Mouse (Mus musculus): ENCODE measurements around the gene Prss38. TPM values are rescaled to one million over a fixed set of nuclear protein-coding genes. Genes with fewer than 3 reads are reported as not detected.

Gene Prss38
- total and polyA plus RNA-seq, 2 experiments = not detected

- TF ChIP-seq POLR2A (IDR thresholded peaks at IDR 0.05; ENCODE audit: extremely low read depth, insufficient read depth, low read length) (no peak), CTCF (IDR thresholded peaks at IDR 0.05; ENCODE audit: low read depth, low read length) (no peak)
- no peaks in the 10 kb centered on the region for H3K27me3 ChIP-seq (ENCODE audit: control insufficient read depth, insufficient read depth, low read length)
- H3K4me3 ChIP-seq (ENCODE audit: insufficient read depth, low read depth, low read length) = no peak overlapping the region
- H3K36me3 ChIP-seq (ENCODE audit: control insufficient read depth, insufficient read depth, low read length) = no peaks in the 10 kb centered on the region
- 73% methylated on average over 16 of the region's 16 CpGs for WGBS
- no peak for DNase-seq (ENCODE audit: extremely low read depth, low read depth, low spot score)
- H3K79me2 ChIP-seq (ENCODE audit: control insufficient read depth, insufficient read depth, low read length) = no peaks in the 10 kb centered on the region
- H3K4me1 ChIP-seq (ENCODE audit: control insufficient read depth, insufficient read depth, low read length) = no peaks in the 10 kb centered on the region
- no peak overlapping the region for H3K27ac ChIP-seq (replicated peaks; ENCODE audit: insufficient read depth, low read depth, low read length)
- no peak overlapping the region for H3K9ac ChIP-seq (ENCODE audit: low read depth, low read length)
Observed at GRCm38 (mm10) chr11:59331167-59331869, 44.1 kb downstream of the Prss38 start.

GRCm38 (mm10) chr11:59330560-59330959 lies 44.9 kb downstream of the Prss38 start:
- TF ChIP-seq POLR2A (IDR thresholded peaks at IDR 0.05; ENCODE audit: extremely low read depth, insufficient read depth, low read length) = no peak
- TF ChIP-seq CTCF (IDR thresholded peaks at IDR 0.05; ENCODE audit: low read depth, low read length) = peak; percentile 84
- no peak overlapping the region for H3K9ac ChIP-seq (ENCODE audit: low read depth, low read length)
- DNase-seq (ENCODE audit: extremely low read depth, low read depth, low spot score) = peak; percentile 23
- no peaks in the 10 kb centered on the region for H3K36me3 ChIP-seq (ENCODE audit: control insufficient read depth, insufficient read depth, low read length)
- H3K79me2 ChIP-seq (ENCODE audit: control insufficient read depth, insufficient read depth, low read length) = no peaks in the 10 kb centered on the region
- H3K27me3 ChIP-seq (ENCODE audit: control insufficient read depth, insufficient read depth, low read length) = no peaks in the 10 kb centered on the region
- no peaks in the 10 kb centered on the region for H3K4me1 ChIP-seq (ENCODE audit: control insufficient read depth, insufficient read depth, low read length)
- H3K4me3 ChIP-seq (ENCODE audit: insufficient read depth, low read depth, low read length) = no peak overlapping the region
- 48% methylated on average over 5 of the region's 5 CpGs for WGBS
- no peak overlapping the region for H3K27ac ChIP-seq (replicated peaks; ENCODE audit: insufficient read depth, low read depth, low read length)

GRCm38 (mm10) chr11:59329616-59330015 lies 45.8 kb downstream of the Prss38 start:
- Histone ChIP-seq H3K79me2 (ENCODE audit: control insufficient read depth, insufficient read depth, low read length) (no peaks in the 10 kb centered on the region), H3K27ac (replicated peaks; ENCODE audit: insufficient read depth, low read depth, low read length) (no peak overlapping the region), H3K27me3 (ENCODE audit: control insufficient read depth, insufficient read depth, low read length) (no peaks in the 10 kb centered on the region), H3K9ac (ENCODE audit: low read depth, low read length) (no peak overlapping the region), H3K4me3 (ENCODE audit: insufficient read depth, low read depth, low read length) (no peak overlapping the region), H3K36me3 (ENCODE audit: control insufficient read depth, insufficient read depth, low read length) (no peaks in the 10 kb centered on the region), H3K4me1 (ENCODE audit: control insufficient read depth, insufficient read depth, low read length) (no peaks in the 10 kb centered on the region)
- TF ChIP-seq POLR2A (IDR thresholded peaks at IDR 0.05; ENCODE audit: extremely low read depth, insufficient read depth, low read length) (no peak), CTCF (IDR thresholded peaks at IDR 0.05; ENCODE audit: low read depth, low read length) (no peak)
- DNase-seq (ENCODE audit: extremely low read depth, low read depth, low spot score) = no peak
- 92% methylated on average over 6 of the region's 6 CpGs for WGBS

- TF ChIP-seq CTCF (IDR thresholded peaks at IDR 0.05; ENCODE audit: low read depth, low read length) (no peak), POLR2A (IDR thresholded peaks at IDR 0.05; ENCODE audit: extremely low read depth, insufficient read depth, low read length) (no peak)
- H3K4me3 ChIP-seq (ENCODE audit: insufficient read depth, low read depth, low read length) = no peak overlapping the region
- DNase-seq (ENCODE audit: extremely low read depth, low read depth, low spot score) = no peak
- H3K9ac ChIP-seq (ENCODE audit: low read depth, low read length) = no peak overlapping the region
- 91% methylated on average over 18 of the region's 18 CpGs for WGBS
- H3K27ac ChIP-seq (replicated peaks; ENCODE audit: insufficient read depth, low read depth, low read length) = no peak overlapping the region
- no peaks in the 10 kb centered on the region for H3K79me2 ChIP-seq (ENCODE audit: control insufficient read depth, insufficient read depth, low read length)
- no peaks in the 10 kb centered on the region for H3K4me1 ChIP-seq (ENCODE audit: control insufficient read depth, insufficient read depth, low read length)
- no peaks in the 10 kb centered on the region for H3K36me3 ChIP-seq (ENCODE audit: control insufficient read depth, insufficient read depth, low read length)
- no peaks in the 10 kb centered on the region for H3K27me3 ChIP-seq (ENCODE audit: control insufficient read depth, insufficient read depth, low read length)
Observed at GRCm38 (mm10) chr11:59327625-59328024, 47.8 kb downstream of the Prss38 start.

- H3K4me3 ChIP-seq (ENCODE audit: insufficient read depth, low read depth, low read length) = no peak overlapping the region
- DNase-seq (ENCODE audit: extremely low read depth, low read depth, low spot score) = no peak
- no peaks in the 10 kb centered on the region for H3K4me1 ChIP-seq (ENCODE audit: control insufficient read depth, insufficient read depth, low read length)
- TF ChIP-seq POLR2A (IDR thresholded peaks at IDR 0.05; ENCODE audit: extremely low read depth, insufficient read depth, low read length) = no peak
- no peak for TF ChIP-seq CTCF (IDR thresholded peaks at IDR 0.05; ENCODE audit: low read depth, low read length)
- H3K27me3 ChIP-seq (ENCODE audit: control insufficient read depth, insufficient read depth, low read length) = no peaks in the 10 kb centered on the region
- H3K27ac ChIP-seq (replicated peaks; ENCODE audit: insufficient read depth, low read depth, low read length) = no peak overlapping the region
- H3K36me3 ChIP-seq (ENCODE audit: control insufficient read depth, insufficient read depth, low read length) = no peaks in the 10 kb centered on the region
- no peak overlapping the region for H3K9ac ChIP-seq (ENCODE audit: low read depth, low read length)
- H3K79me2 ChIP-seq (ENCODE audit: control insufficient read depth, insufficient read depth, low read length) = no peaks in the 10 kb centered on the region
- 70% methylated on average over 5 of the region's 5 CpGs for WGBS
Observed at GRCm38 (mm10) chr11:59324777-59325176, 50.7 kb downstream of the Prss38 start.

GRCm38 (mm10) chr11:59322988-59323387 lies 52.5 kb downstream of the Prss38 start:
- DNase-seq (ENCODE audit: extremely low read depth, low read depth, low spot score) = no peak
- TF ChIP-seq CTCF (IDR thresholded peaks at IDR 0.05; ENCODE audit: low read depth, low read length) = no peak
- no peak for TF ChIP-seq POLR2A (IDR thresholded peaks at IDR 0.05; ENCODE audit: extremely low read depth, insufficient read depth, low read length)
- Histone ChIP-seq H3K4me1 (ENCODE audit: control insufficient read depth, insufficient read depth, low read length) (no peaks in the 10 kb centered on the region), H3K36me3 (ENCODE audit: control insufficient read depth, insufficient read depth, low read length) (no peaks in the 10 kb centered on the region), H3K27ac (replicated peaks; ENCODE audit: insufficient read depth, low read depth, low read length) (no peak overlapping the region), H3K79me2 (ENCODE audit: control insufficient read depth, insufficient read depth, low read length) (no peaks in the 10 kb centered on the region), H3K9ac (ENCODE audit: low read depth, low read length) (no peak overlapping the region), H3K27me3 (ENCODE audit: control insufficient read depth, insufficient read depth, low read length) (no peaks in the 10 kb centered on the region), H3K4me3 (ENCODE audit: insufficient read depth, low read depth, low read length) (no peak overlapping the region)
- 85% methylated on average over 3 of the region's 3 CpGs for WGBS

Other genes starting within 250 kb of the Prss38 start
- gene Obscn, start 239.3 kb downstream of the Prss38 start, total RNA-seq (2014; rRNA removed) = 0.07 and 0.83 TPM in 2 replicates
- gene Obscn, start 239.3 kb downstream of the Prss38 start, polyA plus RNA-seq (2012; rRNA removed) = 0.02 and 0.07 TPM in 2 replicates
- 5.3 and 6.4 TPM in 2 replicates for gene Iba57, start 211.9 kb downstream of the Prss38 start, total RNA-seq (2014; rRNA removed)
- 6.8 and 7.3 TPM in 2 replicates for gene Iba57, start 211.9 kb downstream of the Prss38 start, polyA plus RNA-seq (2012; rRNA removed)
- gene Gjc2, start 192.4 kb downstream of the Prss38 start, total RNA-seq (2014; rRNA removed) = 0.40 and 0.46 TPM in 2 replicates
- 0.66 and 0.76 TPM in 2 replicates for gene Gjc2, start 192.4 kb downstream of the Prss38 start, polyA plus RNA-seq (2012; rRNA removed)
- gene Guk1, start 183.4 kb downstream of the Prss38 start, total RNA-seq (2014; rRNA removed) = 46.2 and 48.3 TPM in 2 replicates
- gene Guk1, start 183.4 kb downstream of the Prss38 start, polyA plus RNA-seq (2012; rRNA removed) = 48.7 and 69.7 TPM in 2 replicates
- gene Mrpl55, start 173.2 kb downstream of the Prss38 start, total RNA-seq (2014; rRNA removed) = 25.1 and 28.1 TPM in 2 replicates
- 26.2 and 37.7 TPM in 2 replicates for gene Mrpl55, start 173.2 kb downstream of the Prss38 start, polyA plus RNA-seq (2012; rRNA removed)
- 2.6 and 3.2 TPM in 2 replicates for gene 2310033P09Rik, start 167.3 kb downstream of the Prss38 start, total RNA-seq (2014; rRNA removed)
- gene 2310033P09Rik, start 167.3 kb downstream of the Prss38 start, polyA plus RNA-seq (2012; rRNA removed) = 8.5 and 9.2 TPM in 2 replicates
- 194 and 214 TPM in 2 replicates for gene Arf1, start 147.4 kb downstream of the Prss38 start, total RNA-seq (2014; rRNA removed)
- gene Arf1, start 147.4 kb downstream of the Prss38 start, polyA plus RNA-seq (2012; rRNA removed) = 319 and 336 TPM in 2 replicates
- gene Wnt3a, start 84.9 kb downstream of the Prss38 start, total RNA-seq (2014; rRNA removed) = not detected in 2 replicates
- gene Wnt3a, start 84.9 kb downstream of the Prss38 start, polyA plus RNA-seq (2012; rRNA removed) = not detected in 2 replicates
- 0.13 and 0.37 TPM in 2 replicates for gene Wnt9a, start 68.7 kb downstream of the Prss38 start, total RNA-seq (2014; rRNA removed)
- 0.46 TPM in 2 replicates for gene Wnt9a, start 68.7 kb downstream of the Prss38 start, polyA plus RNA-seq (2012; rRNA removed)
- gene Jmjd4, start 74.4 kb upstream of the Prss38 start, total RNA-seq (2014; rRNA removed) = 5.0 and 5.4 TPM in 2 replicates
- gene Jmjd4, start 74.4 kb upstream of the Prss38 start, polyA plus RNA-seq (2012; rRNA removed) = 3.8 and 4.7 TPM in 2 replicates
- 60.0 and 60.4 TPM in 2 replicates for gene Snap47, start 75.5 kb upstream of the Prss38 start, total RNA-seq (2014; rRNA removed)
- 70.9 and 76.3 TPM in 2 replicates for gene Snap47, start 75.5 kb upstream of the Prss38 start, polyA plus RNA-seq (2012; rRNA removed)
- gene Zfp867, start 96.8 kb upstream of the Prss38 start, total RNA-seq (2014; rRNA removed) = 3.2 and 4.1 TPM in 2 replicates
- gene Zfp867, start 96.8 kb upstream of the Prss38 start, polyA plus RNA-seq (2012; rRNA removed) = 0.34 and 0.39 TPM in 2 replicates
- gene Zkscan17, start 151.1 kb upstream of the Prss38 start, total RNA-seq (2014; rRNA removed) = 5.1 and 7.1 TPM in 2 replicates
- 8.0 and 9.4 TPM in 2 replicates for gene Zkscan17, start 151.1 kb upstream of the Prss38 start, polyA plus RNA-seq (2012; rRNA removed)
- gene Nlrp3, start 165.9 kb upstream of the Prss38 start, total RNA-seq (2014; rRNA removed) = 0.55 and 0.60 TPM in 2 replicates
- 0.14 and 0.44 TPM in 2 replicates for gene Nlrp3, start 165.9 kb upstream of the Prss38 start, polyA plus RNA-seq (2012; rRNA removed)
- not detected in 2 replicates for gene Olfr222, start 200.6 kb upstream of the Prss38 start, total RNA-seq (2014; rRNA removed)
- not detected in 2 replicates for gene Olfr222, start 200.6 kb upstream of the Prss38 start, polyA plus RNA-seq (2012; rRNA removed)
- gene Olfr223, start 217.6 kb upstream of the Prss38 start, total RNA-seq (2014; rRNA removed) = not detected in 2 replicates
- not detected in 2 replicates for gene Olfr223, start 217.6 kb upstream of the Prss38 start, polyA plus RNA-seq (2012; rRNA removed)

Measured in liver, adult 2 months (tissue).